Mouse (Mus musculus): ENCODE results near the gene Iqsec1. TPM values are rescaled to one million over a fixed set of nuclear protein-coding genes. Genes with fewer than 3 reads are reported as not detected.
"Not testable (repeated sequence)": the region's sequence is repeated elsewhere in the genome, so short reads cannot be mapped to it uniquely, and the experiment has no call there.

Gene Iqsec1
- total and polyA plus RNA-seq, 2 experiments from 2014 or later, result 21.8 to 103 TPM

- DNase-seq (no peak), ATAC-seq (no peak)
- Histone ChIP-seq H3K27ac (ENCODE audit: low read depth, low read length) (no peak overlapping the region), H3K4me2 (ENCODE audit: low read depth) (no peak overlapping the region), H3K27me3 (ENCODE audit: insufficient read depth, low read length) (no peaks in the 10 kb centered on the region), H3K9me3 (ENCODE audit: low read length) (no peaks in the 10 kb centered on the region), H3K9ac (no peak overlapping the region), H3K4me3 (ENCODE audit: low read depth, low read length) (no peak overlapping the region), H3K36me3 (ENCODE audit: insufficient read depth) (no peaks in the 10 kb centered on the region), H3K4me1 (ENCODE audit: insufficient read depth) (no peaks in the 10 kb centered on the region)
- TF ChIP-seq CTCF (IDR thresholded peaks at IDR 0.05; ENCODE audit: low read depth), result no peak
- 81% methylated on average over 6 of the region's 6 CpGs for WGBS
Observed at GRCm38 (mm10) chr6:90648391-90648790, 340.1 kb downstream of the Iqsec1 start.

DNA sequence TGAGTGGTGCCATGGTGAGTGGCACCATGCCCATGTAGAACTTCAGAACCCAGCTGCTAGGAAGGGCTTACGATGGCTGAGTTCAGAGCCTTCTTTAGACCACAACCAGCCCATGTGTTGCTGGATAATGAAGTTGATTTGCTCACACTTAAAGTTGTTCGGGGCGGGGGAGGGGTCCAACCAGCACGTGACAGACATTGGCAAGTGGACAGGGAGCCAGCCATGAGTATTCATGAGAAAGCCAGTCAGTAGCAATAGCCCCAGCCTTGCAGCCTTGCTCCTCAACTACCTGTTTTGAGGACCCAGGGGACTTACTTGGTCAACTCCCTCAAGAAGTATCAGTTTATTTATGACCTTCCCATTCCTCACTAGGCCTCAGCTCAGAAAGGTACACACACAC lies 343.5 kb downstream of the Iqsec1 start:
- H3K27ac ChIP-seq (ENCODE audit: low read depth, low read length), result no peak overlapping the region
- no peak overlapping the region for H3K4me3 ChIP-seq (ENCODE audit: low read depth, low read length)
- no peaks in the 10 kb centered on the region for H3K9me3 ChIP-seq (ENCODE audit: low read length)
- WGBS, result 51% methylated on average over 4 of the region's 4 CpGs
- peak; percentile 34 for DNase-seq
- no peak overlapping the region for H3K4me2 ChIP-seq (ENCODE audit: low read depth)
- no peak for TF ChIP-seq CTCF (IDR thresholded peaks at IDR 0.05; ENCODE audit: low read depth)
- H3K27me3 ChIP-seq (ENCODE audit: insufficient read depth, low read length), result no peaks in the 10 kb centered on the region
- peak; percentile 82 for ATAC-seq
- H3K4me1 ChIP-seq (ENCODE audit: insufficient read depth), result no peaks in the 10 kb centered on the region
- no peak overlapping the region for H3K9ac ChIP-seq
- no peaks in the 10 kb centered on the region for H3K36me3 ChIP-seq (ENCODE audit: insufficient read depth)

DNA sequence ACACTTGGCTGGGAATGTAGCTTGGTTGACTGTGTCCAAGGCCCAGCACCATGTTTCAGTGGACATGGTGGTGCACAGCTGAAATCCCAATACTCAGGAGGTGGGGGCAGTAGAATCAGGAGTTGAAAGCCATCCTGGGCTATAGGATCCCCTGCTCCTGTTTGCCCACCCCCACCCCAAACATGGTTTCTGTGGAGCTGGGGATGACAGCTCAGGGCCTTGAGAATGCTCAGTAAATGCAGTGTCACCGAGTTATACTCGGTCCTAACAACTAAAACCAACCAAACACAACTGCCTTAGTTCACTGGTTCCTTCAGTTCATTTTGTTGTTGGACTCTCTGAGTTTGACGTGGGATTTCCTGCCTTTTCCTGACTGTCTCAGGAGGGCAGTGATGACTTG lies 345.4 kb downstream of the Iqsec1 start:
- no peak for TF ChIP-seq CTCF (IDR thresholded peaks at IDR 0.05; ENCODE audit: low read depth)
- DNase-seq (no peak), ATAC-seq (no peak)
- Histone ChIP-seq H3K4me1 (ENCODE audit: insufficient read depth) (no peaks in the 10 kb centered on the region), H3K36me3 (ENCODE audit: insufficient read depth) (no peaks in the 10 kb centered on the region), H3K27ac (ENCODE audit: low read depth, low read length) (no peak overlapping the region), H3K4me3 (ENCODE audit: low read depth, low read length) (no peak overlapping the region), H3K4me2 (ENCODE audit: low read depth) (no peak overlapping the region), H3K27me3 (ENCODE audit: insufficient read depth, low read length) (no peaks in the 10 kb centered on the region), H3K9me3 (ENCODE audit: low read length) (no peaks in the 10 kb centered on the region), H3K9ac (no peak overlapping the region)
- WGBS, result 86% methylated on average over 3 of the region's 3 CpGs

- no peak overlapping the region for H3K9ac ChIP-seq
- H3K27me3 ChIP-seq (ENCODE audit: insufficient read depth, low read length), result no peaks in the 10 kb centered on the region
- DNase-seq (no peak), ATAC-seq (no peak)
- no peaks in the 10 kb centered on the region for H3K4me1 ChIP-seq (ENCODE audit: insufficient read depth)
- H3K27ac ChIP-seq (ENCODE audit: low read depth, low read length), result no peak overlapping the region
- TF ChIP-seq CTCF (IDR thresholded peaks at IDR 0.05; ENCODE audit: low read depth), result no peak
- no peaks in the 10 kb centered on the region for H3K36me3 ChIP-seq (ENCODE audit: insufficient read depth)
- H3K9me3 ChIP-seq (ENCODE audit: low read length), result no peaks in the 10 kb centered on the region
- H3K4me3 ChIP-seq (ENCODE audit: low read depth, low read length), result no peak overlapping the region
- H3K4me2 ChIP-seq (ENCODE audit: low read depth), result no peak overlapping the region
- WGBS, result 70% methylated on average over 3 of the region's 3 CpGs
Observed at GRCm38 (mm10) chr6:90635611-90636010, 352.9 kb downstream of the Iqsec1 start.

GRCm38 (mm10) chr6:90635081-90635480 lies 353.4 kb downstream of the Iqsec1 start:
- H3K4me2 ChIP-seq (ENCODE audit: low read depth), result no peak overlapping the region
- WGBS, result 54% methylated on average over 4 of the region's 4 CpGs
- no peak overlapping the region for H3K4me3 ChIP-seq (ENCODE audit: low read depth, low read length)
- no peaks in the 10 kb centered on the region for H3K36me3 ChIP-seq (ENCODE audit: insufficient read depth)
- no peak overlapping the region for H3K9ac ChIP-seq
- no peak for TF ChIP-seq CTCF (IDR thresholded peaks at IDR 0.05; ENCODE audit: low read depth)
- ATAC-seq (no peak), DNase-seq (no peak)
- no peaks in the 10 kb centered on the region for H3K9me3 ChIP-seq (ENCODE audit: low read length)
- no peak overlapping the region for H3K27ac ChIP-seq (ENCODE audit: low read depth, low read length)
- H3K4me1 ChIP-seq (ENCODE audit: insufficient read depth), result no peaks in the 10 kb centered on the region
- H3K27me3 ChIP-seq (ENCODE audit: insufficient read depth, low read length), result no peaks in the 10 kb centered on the region

- not testable (repeated sequence) for H3K27ac ChIP-seq (ENCODE audit: low read depth, low read length); ATAC-seq; H3K4me3 ChIP-seq (ENCODE audit: low read depth, low read length); H3K4me2 ChIP-seq (ENCODE audit: low read depth); H3K36me3 ChIP-seq (ENCODE audit: insufficient read depth); DNase-seq; H3K9ac ChIP-seq; H3K9me3 ChIP-seq (ENCODE audit: low read length); H3K4me1 ChIP-seq (ENCODE audit: insufficient read depth); H3K27me3 ChIP-seq (ENCODE audit: insufficient read depth, low read length)
- WGBS, result 77% methylated on average over 3 of the region's 3 CpGs
- TF ChIP-seq CTCF (IDR thresholded peaks at IDR 0.05; ENCODE audit: low read depth), result 0 out of 2 replicates have a peak, but pooled peaks have one; percentile 22
Observed at GRCm38 (mm10) chr6:90632526-90632925, 356.0 kb downstream of the Iqsec1 start.

- H3K4me3 ChIP-seq (ENCODE audit: low read depth, low read length), result no peak overlapping the region
- H3K9me3 ChIP-seq (ENCODE audit: low read length), result no peaks in the 10 kb centered on the region
- H3K4me2 ChIP-seq (ENCODE audit: low read depth), result no peak overlapping the region
- H3K27me3 ChIP-seq (ENCODE audit: insufficient read depth, low read length), result no peaks in the 10 kb centered on the region
- H3K36me3 ChIP-seq (ENCODE audit: insufficient read depth), result no peaks in the 10 kb centered on the region
- ATAC-seq (no peak), DNase-seq (no peak)
- WGBS, result 94% methylated on average over 7 of the region's 7 CpGs
- H3K9ac ChIP-seq, result no peak overlapping the region
- H3K27ac ChIP-seq (ENCODE audit: low read depth, low read length), result no peak overlapping the region
- H3K4me1 ChIP-seq (ENCODE audit: insufficient read depth), result no peaks in the 10 kb centered on the region
- TF ChIP-seq CTCF (IDR thresholded peaks at IDR 0.05; ENCODE audit: low read depth), result no peak
Observed at GRCm38 (mm10) chr6:90630427-90630826, 358.1 kb downstream of the Iqsec1 start.

GRCm38 (mm10) chr6:90629506-90629905 lies 359.0 kb downstream of the Iqsec1 start:
- no peak for TF ChIP-seq CTCF (IDR thresholded peaks at IDR 0.05; ENCODE audit: low read depth)
- Histone ChIP-seq H3K4me1 (ENCODE audit: insufficient read depth) (no peaks in the 10 kb centered on the region), H3K36me3 (ENCODE audit: insufficient read depth) (no peaks in the 10 kb centered on the region), H3K27ac (ENCODE audit: low read depth, low read length) (no peak overlapping the region), H3K9ac (no peak overlapping the region), H3K27me3 (ENCODE audit: insufficient read depth, low read length) (no peaks in the 10 kb centered on the region), H3K4me3 (ENCODE audit: low read depth, low read length) (no peak overlapping the region), H3K9me3 (ENCODE audit: low read length) (no peaks in the 10 kb centered on the region), H3K4me2 (ENCODE audit: low read depth) (no peak overlapping the region)
- ATAC-seq (no peak), DNase-seq (no peak)
- 89% methylated on average over 6 of the region's 6 CpGs for WGBS

All from forebrain, postnatal 0 days (tissue).